Mouse (Mus musculus) liver, embryonic 15.5 days (tissue): ENCODE measurements around the gene 2610008E11Rik. TPM values are rescaled to one million over a fixed set of nuclear protein-coding genes. Genes with fewer than 3 reads are reported as not detected.
"Not testable (repeated sequence)": the region's sequence is repeated elsewhere in the genome, so short reads cannot be mapped to it uniquely, and the experiment has no call there.

Experiments
- ATAC-seq: fragments of 200-750 bp; cut with Nextera tagmentation; 2 replicates; pipeline ENCODE4 v1.8.0; 2017; ENCODE audit warnings: moderate number of reproducible peaks, mild to moderate bottlenecking, moderate library complexity; ENCODE audit not compliant: insufficient read depth
- H3K27ac ChIP-seq: fragments of 300-500 bp; sonication (generic); replicated peaks from 2 replicates; pipeline ENCODE4 v1.5.1; 2015; ENCODE audit warnings: mild to moderate bottlenecking, inconsistent platforms
- H3K27me3 ChIP-seq: fragments of 300-500 bp; sonication (generic); 2 replicates; pipeline ENCODE4 v1.6.1; 2015; ENCODE audit warnings: mild to moderate bottlenecking, inconsistent platforms
- H3K36me3 ChIP-seq: fragments of 300-500 bp; sonication (generic); replicated peaks from 2 replicates; pipeline ENCODE4 v1.6.1; 2015; ENCODE audit warnings: moderate library complexity, mild to moderate bottlenecking, inconsistent platforms
- H3K4me1 ChIP-seq: fragments of 300-500 bp; sonication (generic); replicated peaks from 2 replicates; pipeline ENCODE4 v1.6.1; 2015; ENCODE audit warnings: inconsistent platforms
- H3K4me2 ChIP-seq: fragments of 300-500 bp; sonication (generic); 2 replicates; pipeline ENCODE4 v1.6.1; 2015; ENCODE audit warnings: moderate library complexity, mild to moderate bottlenecking, inconsistent platforms
- H3K4me3 ChIP-seq: fragments of 300-500 bp; sonication (generic); replicated peaks from 2 replicates; pipeline ENCODE4 v1.5.1; 2015; ENCODE audit warnings: mild to moderate bottlenecking, inconsistent platforms
- H3K9ac ChIP-seq: fragments of 300-500 bp; sonication (generic); 2 replicates; pipeline ENCODE4 v1.6.1; 2015; ENCODE audit warnings: moderate library complexity, mild to moderate bottlenecking, inconsistent platforms
- H3K9me3 ChIP-seq: fragments of 300-500 bp; sonication (generic); replicated peaks from 2 replicates; pipeline ENCODE4 v1.6.1; 2016; ENCODE audit warnings: inconsistent platforms
- WGBS: fragments of 180-500 bp; shearing (Covaris S2); methylation state at CpG from one replicate; pipeline ENCODE4 v1.1.7; 2015; ENCODE audit warnings: mixed read lengths; ENCODE audit not compliant: insufficient replicate concordance; 5-methylcytosine and 5-hydroxymethylcytosine counted together
- polyA plus RNA-seq: library from polyadenylated mRNA; unstranded; fragments of >200 nt; fragmentation: Nextera tagmentation; extraction: Ambion mirVana; gene quantifications from 2 replicates; pipeline ENCODE4 v1.2.1, GENCODE M21; 2015

2610008E11Rik gene
- polyA plus RNA-seq, 1 experiment from 2014 or later = 2.8 TPM

GRCm38 (mm10) chr10:79057370-79057769 lies 40.0 kb downstream of the 2610008E11Rik start:
- not testable (repeated sequence) for H3K36me3 ChIP-seq, H3K9me3 ChIP-seq, ATAC-seq, H3K27me3 ChIP-seq, H3K4me1 ChIP-seq, H3K27ac ChIP-seq, H3K4me2 ChIP-seq, H3K9ac ChIP-seq, H3K4me3 ChIP-seq
- 28% methylated on average over 3 of the region's 3 CpGs for WGBS

DNA sequence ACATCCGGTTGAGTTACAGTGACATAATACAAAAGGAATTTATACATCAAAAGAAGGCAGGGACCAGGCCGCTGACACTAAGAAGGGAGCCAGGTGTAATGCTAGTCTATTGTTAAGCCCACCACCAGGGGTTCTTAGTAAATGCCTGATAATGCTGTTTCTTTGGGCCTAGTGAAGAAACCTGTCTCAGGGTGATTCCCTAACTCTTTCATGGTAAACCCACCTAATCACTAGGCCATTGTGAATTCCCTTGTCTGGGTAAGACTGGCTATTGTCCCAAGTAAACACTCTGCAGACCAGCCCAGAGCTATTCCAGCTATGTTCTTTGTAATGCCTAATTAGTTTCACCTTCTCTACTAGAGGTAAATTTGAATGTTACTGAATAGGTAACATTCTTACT lies 54.9 kb downstream of the 2610008E11Rik start:
- H3K27ac ChIP-seq, H3K4me2 ChIP-seq, ATAC-seq, H3K9ac ChIP-seq, H3K27me3 ChIP-seq, H3K36me3 ChIP-seq, H3K4me1 ChIP-seq, H3K9me3 ChIP-seq, H3K4me3 ChIP-seq: not testable (repeated sequence)
- WGBS = 73% methylated on average over 2 of the region's 2 CpGs

DNA sequence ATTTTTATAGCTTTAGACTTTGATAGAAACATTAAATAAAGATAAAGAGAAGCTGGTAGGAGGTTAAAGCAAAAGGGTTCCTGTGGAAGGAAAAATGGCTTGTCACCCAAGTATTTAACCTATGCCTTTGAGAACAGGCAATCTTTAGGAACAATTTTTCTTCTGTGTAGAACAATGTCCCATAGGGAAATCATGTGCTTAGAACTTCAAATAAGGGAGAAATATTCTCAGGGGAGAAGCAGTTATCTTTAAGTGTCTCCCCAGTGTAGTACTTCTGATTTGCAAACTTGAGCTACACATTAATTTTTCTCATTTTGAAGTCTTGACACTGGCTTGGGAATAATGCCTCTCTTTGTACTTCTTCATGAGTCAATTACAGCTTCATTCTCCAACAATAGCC lies 69.0 kb downstream of the 2610008E11Rik start, which contains the start of gene Olfr57:
Gene Olfr57 (plus strand): TSS at position 301 of the 400 bp plus-strand sequence.
- no peak within 1 kb of the TSS for H3K27ac ChIP-seq
- H3K9me3 ChIP-seq = no peaks in the 10 kb centered on the region
- no peak within 1 kb of the TSS for H3K9ac ChIP-seq
- no peaks in the 10 kb centered on the region for H3K4me1 ChIP-seq
- no peaks in the 10 kb centered on the region for H3K27me3 ChIP-seq
- H3K36me3 ChIP-seq = no peaks in the 10 kb centered on the region
- no peak within 1 kb of the TSS for H3K4me3 ChIP-seq
- ATAC-seq = no peak
- no peak within 1 kb of the TSS for H3K4me2 ChIP-seq

Other genes starting within 250 kb of the 2610008E11Rik start
- gene Olfr1356, start 245.4 kb downstream of the 2610008E11Rik start, polyA plus RNA-seq = not detected in 2 replicates
- gene Olfr1355, start 222.1 kb downstream of the 2610008E11Rik start, polyA plus RNA-seq = not detected in 2 replicates
- not detected in 2 replicates for gene Olfr1354, start 184.4 kb downstream of the 2610008E11Rik start, polyA plus RNA-seq
- not detected in 2 replicates for gene Olfr8, start 147.0 kb downstream of the 2610008E11Rik start, polyA plus RNA-seq
- not detected in 2 replicates for gene Olfr1353, start 134.3 kb downstream of the 2610008E11Rik start, polyA plus RNA-seq
- gene Olfr1352, start 116.5 kb downstream of the 2610008E11Rik start, polyA plus RNA-seq = not detected in 2 replicates
- not detected in 2 replicates for gene Olfr1351, start 85.1 kb downstream of the 2610008E11Rik start, polyA plus RNA-seq
- gene Olfr57, start 68.9 kb downstream of the 2610008E11Rik start, polyA plus RNA-seq = not detected in 2 replicates
- not detected in 2 replicates for gene Vmn2r80, start 51.2 kb upstream of the 2610008E11Rik start, polyA plus RNA-seq
- not detected in 2 replicates for gene Vmn2r81, start 150.1 kb upstream of the 2610008E11Rik start, polyA plus RNA-seq